Mouse (Mus musculus) heart, postnatal 14 days (tissue): Measurements from ENCODE around the gene Klhl10. TPM values are rescaled to one million over a fixed set of nuclear protein-coding genes. Genes with fewer than 3 reads are reported as not detected.

ENCODE experiments used
- DNase-seq, 2 experiments: peaks; one replicate each; pipeline ENCODE4 v3.0.0; 2021 to 2022
- intact Hi-C: fragments of 180-260 bp; cut with DNase I; formaldehyde crosslinking; loops from one replicate; pipeline ENCODE4 v1.15.1; 2025
- long read RNA-seq, 2 experiments: library from polyadenylated mRNA; stranded (forward); transcript quantifications; one replicate each; pipeline ENCODE4 v2.0.0; 2021
- total RNA-seq, 2 experiments: library from RNA; stranded (reverse); gene quantifications; 2 replicates each; pipeline ENCODE4 v1.2.3; 2021

Gene Klhl10
- total RNA-seq = under 1 TPM; 0.41 to 0.76 TPM
- long read RNA-seq, experiment 1, partial matches to known transcripts = 0 of 26 reads
- long read RNA-seq, experiment 1, other reads (novel, unspliced or antisense) = 26 of 26 reads
- long read RNA-seq, experiment 2 = 0 reads

- DNase-seq = no peak
- intact Hi-C loops = no loop called here
Observed at GRCm38 (mm10) chr11:100441797-100442196, at the start of gene Klhl10, which contains the start of gene Nt5c3b. Gene Klhl10 (plus strand): TSS chr11:100441917. Gene Nt5c3b (minus strand): TSS chr11:100441808.

- intact Hi-C loops = no loop called here
- peak in 1 of 2 experiments; percentile 9 for DNase-seq
Observed at GRCm38 (mm10) chr11:100392958-100393357, 48.8 kb upstream of the Klhl10 start.

DNA sequence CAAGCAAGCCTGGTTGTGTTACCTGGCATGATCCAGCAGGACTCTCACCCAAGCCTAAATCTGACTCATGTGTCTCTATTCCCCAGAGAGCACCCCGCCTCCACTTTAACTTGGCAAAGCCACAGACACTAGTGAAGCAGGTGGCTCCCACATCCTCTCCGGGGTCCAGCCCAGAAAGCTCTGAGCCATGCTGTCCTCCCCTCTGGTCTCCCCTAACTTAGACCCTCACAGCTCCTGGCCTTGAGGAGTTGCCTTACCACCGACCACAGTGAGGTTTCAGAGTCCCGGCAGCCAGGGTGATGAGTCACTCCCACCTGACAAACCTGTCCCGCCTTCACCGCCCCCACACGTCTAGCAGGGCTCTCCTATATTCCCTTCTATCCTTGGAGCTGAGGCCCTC is 48.0 kb upstream of the Klhl10 start:
- DNase-seq = peak in 1 of 2 experiments; percentile 36
- intact Hi-C loops = no loop called here

DNA sequence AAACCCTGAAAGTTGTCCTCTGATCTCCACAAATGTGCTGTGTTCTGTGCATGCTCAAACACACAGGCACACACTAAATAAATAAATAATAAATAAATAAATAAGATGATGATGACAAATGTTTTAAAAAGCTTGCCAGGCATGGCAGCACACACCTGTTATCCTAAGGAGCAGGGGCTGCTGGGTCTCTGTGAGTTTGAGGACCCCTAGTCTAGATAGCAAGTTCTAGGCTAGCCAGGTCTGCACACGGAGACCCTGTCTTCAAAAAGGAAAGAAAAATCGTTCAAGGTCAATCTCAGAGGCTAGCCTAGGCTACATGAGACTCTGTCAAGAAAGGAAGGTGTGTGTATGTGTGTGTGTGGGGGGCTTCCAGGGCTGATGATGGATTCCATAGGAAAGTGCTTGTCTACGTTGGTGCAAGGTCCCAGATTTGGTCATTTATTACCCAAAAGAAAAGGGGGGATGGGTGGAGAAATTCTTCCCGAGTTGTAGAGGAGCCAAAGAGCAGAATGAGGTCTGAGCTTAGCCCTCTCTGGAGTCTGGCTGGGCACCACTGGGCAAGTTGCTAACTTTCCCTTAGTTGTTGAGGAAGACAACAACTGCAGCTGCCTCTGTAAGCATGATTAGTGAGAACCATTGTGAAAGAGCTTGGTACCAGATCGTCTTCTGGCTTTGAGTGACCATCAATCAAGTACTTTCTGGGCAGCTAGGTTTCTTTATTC is 47.2 kb upstream of the Klhl10 start:
- DNase-seq = peak in 1 of 2 experiments; percentile 5
- intact Hi-C loops = loop anchor here (5.0 kb wide), 1 partner anchor 72 kb away; no protein-coding TSS in a partner anchor

- DNase-seq = peak; percentile 82
- intact Hi-C loops = loop anchor here (5.0 kb wide), 1 partner anchor 73 kb away; no protein-coding TSS in a partner anchor
Observed at GRCm38 (mm10) chr11:100395200-100395599, 46.5 kb upstream of the Klhl10 start.

DNA sequence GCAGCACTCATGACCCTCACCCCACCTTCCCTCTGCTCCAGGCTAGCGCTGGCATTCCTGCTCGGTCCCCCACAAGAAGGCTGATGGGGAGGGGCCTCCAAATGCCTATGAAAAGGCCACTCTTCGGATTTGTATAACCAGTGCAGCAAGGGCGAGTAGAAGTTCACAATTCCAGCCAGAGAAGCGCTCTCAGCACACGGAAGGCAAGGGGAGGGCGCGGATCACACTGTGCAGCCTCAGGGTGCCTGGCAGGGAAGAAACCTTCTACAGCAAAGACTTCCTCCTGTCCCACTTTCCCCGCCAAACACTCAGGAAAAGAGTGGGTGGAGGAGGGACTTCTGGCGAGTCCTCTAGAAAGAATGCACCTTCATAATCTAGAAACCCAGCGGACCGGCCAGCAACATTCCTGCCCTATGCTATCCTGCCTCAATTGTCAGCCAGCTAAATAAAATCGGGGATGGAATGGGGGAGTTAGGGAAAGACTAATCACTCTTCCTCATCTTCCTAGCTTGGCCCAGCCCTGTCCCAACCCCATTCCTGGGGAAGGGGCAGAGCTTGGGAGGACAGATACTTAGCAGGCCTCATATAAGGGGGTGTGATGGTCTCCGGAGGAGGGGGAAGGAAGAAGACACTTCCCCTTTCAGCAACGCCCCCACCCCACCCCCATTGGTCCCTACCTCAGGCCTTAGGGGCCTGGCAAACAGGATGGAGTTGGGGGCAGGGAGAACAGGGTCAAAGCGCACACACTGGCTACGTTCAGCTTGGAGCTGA is 45.7 kb upstream of the Klhl10 start:
- intact Hi-C loops = loop anchor here (5.0 kb wide), 1 partner anchor 74 kb away; no protein-coding TSS in a partner anchor
- peak in 1 of 2 experiments; percentile 50 for DNase-seq

GRCm38 (mm10) chr11:100396886-100397599 is 44.7 kb upstream of the Klhl10 start:
- DNase-seq = peak; percentile 58 to 62
- intact Hi-C loops = loop anchor here (5.0 kb wide), 1 partner anchor 75 kb away; no protein-coding TSS in a partner anchor

DNA sequence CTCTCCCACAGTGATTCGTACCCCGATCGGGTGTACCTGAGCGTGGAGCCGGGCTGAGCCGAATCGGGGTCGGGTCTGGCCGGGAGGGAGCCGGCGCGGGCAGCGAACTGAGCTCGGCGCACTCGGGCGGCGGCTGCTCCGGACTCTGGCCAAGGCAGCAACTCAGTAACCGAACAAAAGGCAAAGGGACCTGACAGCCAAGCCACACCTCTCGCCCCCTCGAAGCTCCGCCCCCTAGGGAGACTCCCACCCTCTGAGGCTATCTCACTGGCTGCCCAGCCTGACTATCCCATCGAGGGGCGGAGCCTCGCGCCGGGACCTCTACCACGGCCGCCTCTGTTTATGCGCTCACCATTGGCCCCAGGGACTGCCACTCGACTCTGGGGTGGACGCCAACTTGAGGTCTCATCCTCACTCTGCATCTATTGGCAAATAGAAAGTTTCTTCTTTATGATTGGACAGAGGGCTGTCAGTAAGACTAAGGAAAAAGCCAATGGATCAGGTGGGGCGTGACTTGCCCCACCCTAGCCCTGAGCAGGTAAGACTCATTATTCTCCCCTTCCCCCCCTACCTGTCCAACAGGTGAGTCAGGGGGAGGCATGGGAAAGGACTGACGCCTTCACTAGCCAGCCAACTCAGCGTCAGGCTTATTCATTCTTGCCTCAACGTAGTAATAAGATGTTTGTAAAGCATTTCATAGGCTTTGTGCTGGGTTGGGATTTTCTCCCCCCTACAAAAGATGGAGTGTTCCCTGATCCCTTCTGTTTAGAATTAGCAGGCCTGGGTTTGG is 43.9 kb upstream of the Klhl10 start, which contains the start of gene Jup:
Gene Jup, minus strand, starts transcription at position 164 of the 790 bp plus-strand sequence.
- DNase-seq = peak; percentile 99

GRCm38 (mm10) chr11:100398517-100398916 is 43.2 kb upstream of the Klhl10 start:
- intact Hi-C loops = loop anchor here (5.0 kb wide), 1 partner anchor 76 kb away; no protein-coding TSS in a partner anchor
- DNase-seq = no peak

More for the DNA sequence above, 43.9 kb upstream of the Klhl10 start, which contains the start of gene Jup:
- intact Hi-C loops = loop anchor here (5.0 kb wide), 1 partner anchor 75 kb away; no protein-coding TSS in a partner anchor

GRCm38 (mm10) chr11:100399320-100399719 is 42.4 kb upstream of the Klhl10 start:
- DNase-seq = no peak
- intact Hi-C loops = loop anchor here (5.0 kb wide), 1 partner anchor 77 kb away; no protein-coding TSS in a partner anchor

- no peak for DNase-seq
- intact Hi-C loops = loop anchor here (5.0 kb wide), 1 partner anchor 78 kb away; no protein-coding TSS in a partner anchor
Observed at GRCm38 (mm10) chr11:100399727-100400538, 41.8 kb upstream of the Klhl10 start.

DNA sequence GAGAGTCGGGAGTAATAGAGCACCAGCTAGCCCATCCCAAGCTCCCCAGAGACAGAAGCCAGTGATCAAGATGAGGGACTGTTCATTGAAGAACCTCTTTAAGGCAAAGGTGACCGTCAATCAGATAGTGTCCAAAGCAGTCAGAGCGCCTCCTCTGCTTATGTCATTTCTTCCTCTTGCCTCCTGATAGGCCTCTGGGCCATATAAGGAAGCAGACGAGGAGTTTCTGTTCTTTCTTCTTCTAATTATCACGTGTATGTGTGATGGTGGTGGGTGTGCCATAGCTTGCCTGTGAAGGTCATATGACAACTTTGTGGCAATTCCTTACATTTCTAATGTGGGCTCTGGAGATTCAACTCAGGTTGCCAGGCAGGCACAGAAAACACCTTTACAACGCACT is 40.9 kb upstream of the Klhl10 start:
- DNase-seq = no peak

DNA sequence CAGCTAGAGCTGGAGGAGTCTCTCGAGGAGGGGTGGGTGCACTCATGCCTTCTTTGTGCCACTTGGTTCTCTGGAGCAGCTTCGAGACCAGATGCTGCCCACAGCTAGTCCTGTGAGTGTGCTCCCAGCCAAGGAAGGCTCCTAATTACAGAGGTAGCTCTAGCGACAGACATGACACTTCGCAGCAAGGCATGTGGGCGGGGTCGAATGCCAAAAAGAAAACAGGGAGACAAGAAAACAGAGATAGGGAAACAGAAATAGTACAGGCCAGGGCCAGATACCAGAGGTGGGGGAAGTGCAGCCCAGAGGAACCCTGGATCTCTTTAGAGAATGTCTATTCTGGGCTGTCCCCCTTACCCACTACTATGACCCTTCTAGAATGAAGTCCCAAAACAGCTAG is 39.5 kb upstream of the Klhl10 start:
- intact Hi-C loops = no loop called here
- peak; percentile 52 to 69 for DNase-seq

More for the DNA sequence above, 40.9 kb upstream of the Klhl10 start:
- intact Hi-C loops = no loop called here

DNA sequence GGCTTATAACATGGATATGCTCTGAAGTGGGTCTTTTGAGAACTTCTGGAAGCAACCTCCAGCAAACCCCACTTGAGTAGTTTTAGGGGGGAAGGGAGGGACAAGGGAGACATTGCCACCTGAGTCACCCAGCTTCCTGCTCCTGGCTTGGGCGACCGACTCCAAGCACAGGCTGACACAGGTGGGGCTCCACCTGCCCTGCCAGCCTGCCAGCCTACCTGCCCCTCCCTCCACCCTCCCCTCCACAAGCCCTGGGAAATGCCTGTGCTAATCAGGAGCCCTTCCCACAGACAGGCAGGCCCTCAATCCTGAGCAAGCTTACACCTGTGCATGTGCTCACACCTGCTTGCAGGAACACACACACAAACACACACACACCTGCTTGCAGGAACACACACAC is 39.0 kb upstream of the Klhl10 start:
- intact Hi-C loops = no loop called here

GRCm38 (mm10) chr11:100403445-100404134 is 38.1 kb upstream of the Klhl10 start:
- intact Hi-C loops = no loop called here
- no peak for DNase-seq

More for the DNA sequence above, 39.0 kb upstream of the Klhl10 start:
- DNase-seq = no peak

DNA sequence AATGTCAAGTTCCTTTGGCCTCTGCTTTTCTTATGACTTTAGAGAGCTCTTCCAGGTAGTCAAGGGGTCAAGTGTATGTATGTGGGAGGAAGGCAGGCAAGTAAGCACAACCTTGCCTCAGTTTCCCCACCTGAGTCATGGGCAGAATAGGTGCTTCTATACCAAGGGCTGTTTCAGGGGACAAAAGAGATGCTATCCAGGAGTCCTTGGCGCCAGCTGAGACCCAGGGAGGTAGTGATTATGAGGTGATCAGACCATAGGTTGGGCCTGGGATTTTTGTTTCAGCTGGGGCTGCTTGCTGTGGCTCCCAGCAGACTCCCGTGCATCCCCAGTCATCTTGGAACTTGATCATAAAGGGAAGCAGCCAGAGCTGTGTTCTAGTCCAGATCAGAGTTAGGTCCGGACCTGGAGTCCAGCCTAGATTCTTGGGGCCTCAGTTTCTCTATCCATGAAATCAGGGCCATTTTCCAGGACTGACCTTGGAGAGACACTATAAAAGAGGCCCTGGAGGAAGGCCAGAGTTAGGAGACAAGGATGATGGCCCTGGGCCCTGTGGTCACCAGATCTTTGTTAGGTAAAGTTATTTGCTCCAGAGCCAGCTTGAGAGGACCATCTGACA is 37.2 kb upstream of the Klhl10 start:
- intact Hi-C loops = no loop called here
- DNase-seq = no peak

DNA sequence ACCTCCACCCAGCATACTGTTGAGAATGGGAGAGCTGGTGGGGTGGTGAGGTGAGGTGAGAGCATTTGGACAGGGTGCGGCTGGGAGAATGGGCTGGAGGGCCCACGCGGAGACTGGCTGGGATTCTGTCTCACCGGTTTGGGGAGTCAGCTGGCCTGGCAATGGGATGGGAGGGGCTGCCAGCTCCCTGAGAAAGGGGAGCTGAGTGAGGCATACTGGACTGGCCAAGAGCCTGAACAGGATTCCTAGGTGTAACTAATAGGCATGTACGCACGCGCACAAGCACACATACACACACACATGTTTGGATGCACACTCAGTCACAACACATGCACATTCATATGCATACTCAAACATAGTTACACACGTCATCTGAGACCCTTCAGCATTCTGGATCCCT is 35.4 kb upstream of the Klhl10 start:
- intact Hi-C loops = no loop called here
- no peak for DNase-seq
